In genomic region chr17:65788542-65789291, GRCm38 (mm10) we compare ENCODE assay signal across 9 mouse cellular contexts. TPM values are rescaled to one million over a fixed set of nuclear protein-coding genes. Genes with fewer than 3 reads are reported as not detected.
DNase-seq lines count a peak whose midpoint lies in the region; ATAC-seq and TF ChIP-seq lines count a peak whose summit lies in the region.
"Had no signal": no experiment of that assay in that cellular context is flagged by ENCODE, and none has a peak within 500 bp of the region (broad histone marks: within the 10 kb centered on the region; RNA-seq: fewer than 3 reads in every experiment).

No protein-coding gene starts in this region.

- no peaks in the 10 kb centered on the region for H3K27me3 ChIP-seq in lung, embryonic 14.5 days (ENCODE audit: insufficient read depth, low read length)
- no peaks in the 10 kb centered on the region for H3K27me3 ChIP-seq in liver, embryonic 13.5 days

- H3K9ac ChIP-seq in lung, embryonic 14.5 days, result no peak overlapping the region
- no peak overlapping the region for H3K9ac ChIP-seq in liver, embryonic 13.5 days

- 0 out of 2 replicates have a peak, but pooled peaks cover 2% of the 10 kb centered on the region for H3K36me3 ChIP-seq in lung, embryonic 14.5 days (ENCODE audit: insufficient read depth)
- peaks cover 8% of the 10 kb centered on the region for H3K36me3 ChIP-seq in liver, embryonic 13.5 days

- no peak overlapping the region for H3K4me3 ChIP-seq in lung, embryonic 14.5 days (ENCODE audit: low read depth, low read length)
- H3K4me3 ChIP-seq in lung, adult 2 months (replicated peaks; ENCODE audit: extremely low read depth, low read depth, low read length), result no peak overlapping the region
- no peak overlapping the region for H3K4me3 ChIP-seq in liver, embryonic 13.5 days (replicated peaks)

- H3K4me2 ChIP-seq in lung, embryonic 14.5 days, result no peak overlapping the region
- H3K4me2 ChIP-seq in liver, embryonic 13.5 days, result no peak overlapping the region

- WGBS in lung, embryonic 14.5 days, result 51% methylated on average over 12 of the region's 12 CpGs
- 50% methylated on average over 12 of the region's 12 CpGs for WGBS in lung, adult 2 months
- 74% methylated on average over 12 of the region's 12 CpGs for whole genome bisulfite sequencing in liver, embryonic 13.5 days (ENCODE audit: insufficient replicate concordance)

- no peak for TF ChIP-seq CTCF in lung, embryonic 14.5 days (IDR thresholded peaks at IDR 0.05; ENCODE audit: low read depth)
- TF ChIP-seq CTCF in lung, adult 2 months (IDR thresholded peaks at IDR 0.05; ENCODE audit: insufficient read depth, low read length), result no peak

- TF ChIP-seq POLR2A in lung, adult 2 months (IDR thresholded peaks at IDR 0.05; ENCODE audit: borderline replicate concordance, extremely low read depth, low read depth, low read length), result no peak

- no peak overlapping the region for H3K27ac ChIP-seq in lung, embryonic 14.5 days (ENCODE audit: low read depth)
- no peak overlapping the region for H3K27ac ChIP-seq in liver, embryonic 13.5 days

- peaks cover 12% of the 10 kb centered on the region; the same call in 1 of the 2 replicates for H3K4me1 ChIP-seq in lung, embryonic 14.5 days (ENCODE audit: insufficient read depth)
- peaks cover 10% of the 10 kb centered on the region for H3K4me1 ChIP-seq in lung, adult 2 months (ENCODE audit: control insufficient read depth, insufficient read depth, low read length)
- peaks cover 46% of the 10 kb centered on the region for H3K4me1 ChIP-seq in liver, embryonic 13.5 days (replicated peaks)

- no peaks in the 10 kb centered on the region for H3K9me3 ChIP-seq in lung, embryonic 14.5 days (ENCODE audit: low read depth, low read length)
- no peaks in the 10 kb centered on the region for H3K9me3 ChIP-seq in liver, embryonic 13.5 days (replicated peaks)

- DNase-seq in adrenal gland, postnatal 10 days, result peak; percentile 78
- no peak for DNase-seq in adrenal gland, adult 18-20 months (ENCODE audit: low spot score in 2 of 2)
- DNase-seq in lung, embryonic 14.5 days, result peak; percentile 43
- no peak for DNase-seq in lung, adult 2 months
- DNase-seq in gastrocnemius, postnatal 25 days, result peak; percentile 67
- DNase-seq in liver, embryonic 13.5 days, result no peak
- no peak for DNase-seq in right cerebral cortex, adult 18-20 months
- DNase-seq: cerebellum, adult 9-10 months had no signal

- ATAC-seq in lung, embryonic 14.5 days (ENCODE audit: insufficient read depth), result no peak
- ATAC-seq in liver, embryonic 13.5 days (ENCODE audit: low read depth), result peak; percentile 39
- no peak for ATAC-seq in inflammation-experienced regulatory T-cells, adult 6 months

RNA-seq across cellular contexts. Expression of gene Ppp4r1, which starts 6.3 kb away (rescaled TPM):
- total RNA-seq in adrenal gland, postnatal 10 days (2021), result 10 to 100 TPM; 59.5 to 69.7 TPM
- total RNA-seq in adrenal gland, adult 18-20 months (2021), result 10 to 100 TPM; 57.2 to 70.4 TPM
- 50.6 and 51.5 TPM in 2 replicates for polyA plus RNA-seq in lung, embryonic 14.5 days (2014; fragmentation: Nextera tagmentation; extraction: Ambion mirVana)
- 34.7 and 45.5 TPM in 2 replicates for polyA plus RNA-seq in lung, adult 2 months (2012; rRNA removed)
- total RNA-seq in gastrocnemius, postnatal 25 days (2021), result 10 to 100 TPM; 19.9 to 24.3 TPM
- polyA plus RNA-seq in liver, embryonic 13.5 days (2015; fragmentation: Nextera tagmentation; extraction: Ambion mirVana), result 10.1 and 12.2 TPM in 2 replicates
- polyA plus RNA-seq in inflammation-experienced regulatory T-cells, adult 6 months (2017; shearing (Covaris generic)), result 10 to 100 TPM; 17.2 to 32.9 (median 20.8) TPM

RNA-seq across cellular contexts. Expression of gene Rab31, which starts 16.2 kb away (rescaled TPM):
- 10 to 100 TPM; 32.1 to 32.5 TPM for total RNA-seq in adrenal gland, postnatal 10 days (2021)
- total RNA-seq in adrenal gland, adult 18-20 months (2021), result 10 to 100 TPM; 29.5 to 42.4 TPM
- 46.7 and 49.4 TPM in 2 replicates for polyA plus RNA-seq in lung, embryonic 14.5 days (2014; fragmentation: Nextera tagmentation; extraction: Ambion mirVana)
- polyA plus RNA-seq in lung, adult 2 months (2012; rRNA removed), result 33.2 and 48.9 TPM in 2 replicates
- total RNA-seq in gastrocnemius, postnatal 25 days (2021), result 1 to 10 TPM; 6.9 to 8.1 TPM
- 4.5 and 5.3 TPM in 2 replicates for polyA plus RNA-seq in liver, embryonic 13.5 days (2015; fragmentation: Nextera tagmentation; extraction: Ambion mirVana)
- 1 to 10 TPM; 1.7 to 2.8 (median 2.6) TPM for polyA plus RNA-seq in inflammation-experienced regulatory T-cells, adult 6 months (2017; shearing (Covaris generic))

Comparison
In these comparisons a context has a peak if more than half of its experiments do, and no peak if none do; other contexts are left out.
1. DNase-seq: peak in adrenal gland, postnatal 10 days (single experiment), lung, embryonic 14.5 days (single experiment) and gastrocnemius, postnatal 25 days (single experiment); none in adrenal gland, adult 18-20 months (0 of 2), lung, adult 2 months (single experiment), liver, embryonic 13.5 days (single experiment) and right cerebral cortex, adult 18-20 months (single experiment).